Mouse (Mus musculus) liver, adult 2 months (tissue): ENCODE measurements at regions not wholly inside any gene's neighbourhood (a gene's known extent, or its start where the extent isn't known, plus 50 kb on each side); places are given as distances from the start of the nearest gene placed in this dataset.

Source experiments
- CTCF ChIP-seq: fragments of 200-500 bp; IDR thresholded peaks from 2 replicates; pipeline ENCODE4 v1.5.1; 2011; ENCODE audit warnings: low read depth, low read length, control low read depth
- POLR2A ChIP-seq: fragments of 200-500 bp; IDR thresholded peaks from 2 replicates; pipeline ENCODE4 v1.6.1; 2011; ENCODE audit warnings: low read length, control low read depth; ENCODE audit not compliant: insufficient read depth; ENCODE audit errors: extremely low read depth

DNA sequence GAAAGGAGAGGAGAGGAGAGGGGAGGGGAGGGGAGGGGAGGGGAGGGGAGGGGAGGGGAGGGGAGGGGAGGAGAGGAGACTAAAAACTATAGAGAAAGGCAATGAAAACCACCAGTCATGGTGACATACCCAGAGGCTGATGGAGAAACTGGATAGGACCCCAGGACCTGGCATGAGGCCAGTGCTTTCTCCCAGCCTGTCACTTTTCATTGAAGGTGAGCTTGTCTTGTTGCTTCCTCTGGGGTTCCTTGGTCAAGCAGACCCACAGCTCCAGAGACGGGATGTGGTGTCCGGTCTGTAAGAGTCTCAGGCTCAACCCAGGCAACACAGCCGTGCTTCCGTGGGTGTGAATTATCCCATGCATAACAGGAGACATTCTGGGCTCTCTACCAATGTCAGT, 69.8 kb upstream of the Egln3 start:
- TF ChIP-seq CTCF (no peak), POLR2A (no peak)
